Mouse (Mus musculus) hematopoietic stem cell, adult 5-6 weeks (primary cell): Measurements from ENCODE around the gene Myh14. TPM values are rescaled to one million over a fixed set of nuclear protein-coding genes. Genes with fewer than 3 reads are reported as not detected.

Experiments used
- ATAC-seq, 2 experiments: fragments of 125-278 bp in 1 of 2; replicated peaks in 1 of 2; 2 replicates each; pipeline ENCODE4 v1.8.0; 2016 to 2017; ENCODE audit warnings: inconsistent platforms in 2 of 2, mild to moderate bottlenecking in 2 of 2, moderate number of reproducible peaks in 2 of 2, low read depth in 1 of 2, moderate TSS enrichment in 1 of 2; ENCODE audit not compliant: low FRiP score in 2 of 2, poor library complexity in 2 of 2, severe bottlenecking in 2 of 2, insufficient read depth in 1 of 2, low TSS enrichment in 1 of 2
- total RNA-seq: library from RNA; stranded (forward); fragments of 172-1452, 232-1000 nt; gene quantifications from 2 replicates; pipeline ENCODE4 v1.2.3, GENCODE M21; 2017

Gene Myh14
- total RNA-seq, 1 experiment from 2014 or later: 0.10 TPM

DNA sequence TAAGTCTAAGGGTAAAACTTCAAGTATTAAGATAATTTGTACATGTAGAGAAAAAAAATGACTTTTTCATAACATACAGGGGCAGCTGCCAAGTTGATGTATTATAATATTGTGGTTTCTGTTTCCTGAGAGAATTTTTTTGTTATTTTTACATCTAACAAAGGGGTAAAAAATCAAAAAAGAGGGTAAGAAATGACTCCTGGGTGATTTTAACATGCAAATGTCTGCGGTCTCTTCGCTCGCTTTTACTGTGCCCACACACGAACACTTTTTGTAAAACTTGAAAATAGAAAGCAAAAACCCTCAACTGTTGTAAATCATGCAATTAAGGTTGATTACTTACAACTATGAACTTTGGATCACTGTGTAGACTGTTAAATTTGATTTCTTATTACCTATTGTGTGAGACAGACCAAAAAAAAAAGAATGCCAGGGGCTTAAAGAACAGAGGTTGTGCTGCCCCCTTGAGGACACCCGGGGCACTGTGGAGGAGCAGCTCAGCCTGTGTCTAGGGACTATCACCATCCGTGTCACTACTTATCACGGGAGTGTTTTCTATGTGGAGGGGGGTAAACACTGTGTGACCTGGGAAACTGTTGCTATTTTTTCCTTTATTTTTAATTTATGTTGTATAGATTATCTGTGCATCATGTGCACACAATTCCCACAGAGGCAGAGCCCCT lies 23.5 kb downstream of the Myh14 start:
- peak; percentile 25 to 63; a peak in 2 of 4 replicates for ATAC-seq

GRCm38 (mm10) chr7:44645951-44646350 lies 24.7 kb downstream of the Myh14 start:
- ATAC-seq: peak; percentile 12 to 47; a peak in 3 of 4 replicates

GRCm38 (mm10) chr7:44645256-44645655 lies 25.4 kb downstream of the Myh14 start:
- ATAC-seq: no peak

DNA sequence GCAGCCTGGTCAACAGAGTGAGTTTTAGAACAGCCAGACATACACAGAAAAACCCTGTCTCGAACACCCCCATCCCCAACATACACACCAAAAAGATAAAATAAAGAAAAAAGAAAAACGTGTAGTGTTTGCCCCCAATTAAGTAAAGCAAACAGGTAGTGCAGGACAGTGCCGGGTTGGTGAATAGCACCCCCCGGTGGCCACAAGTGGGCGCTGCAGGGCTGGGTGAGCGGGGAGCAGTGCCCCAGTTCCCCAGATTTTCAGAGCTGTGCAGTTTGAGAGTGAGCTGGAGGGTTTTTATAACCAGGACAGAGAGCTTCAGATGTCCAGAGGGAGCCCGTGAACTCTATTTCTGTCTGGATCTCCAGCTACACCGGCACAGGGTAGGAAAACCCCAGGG lies 28.8 kb downstream of the Myh14 start:
- ATAC-seq: peak; percentile 30 to 46; a peak in 1 of 4 replicates

DNA sequence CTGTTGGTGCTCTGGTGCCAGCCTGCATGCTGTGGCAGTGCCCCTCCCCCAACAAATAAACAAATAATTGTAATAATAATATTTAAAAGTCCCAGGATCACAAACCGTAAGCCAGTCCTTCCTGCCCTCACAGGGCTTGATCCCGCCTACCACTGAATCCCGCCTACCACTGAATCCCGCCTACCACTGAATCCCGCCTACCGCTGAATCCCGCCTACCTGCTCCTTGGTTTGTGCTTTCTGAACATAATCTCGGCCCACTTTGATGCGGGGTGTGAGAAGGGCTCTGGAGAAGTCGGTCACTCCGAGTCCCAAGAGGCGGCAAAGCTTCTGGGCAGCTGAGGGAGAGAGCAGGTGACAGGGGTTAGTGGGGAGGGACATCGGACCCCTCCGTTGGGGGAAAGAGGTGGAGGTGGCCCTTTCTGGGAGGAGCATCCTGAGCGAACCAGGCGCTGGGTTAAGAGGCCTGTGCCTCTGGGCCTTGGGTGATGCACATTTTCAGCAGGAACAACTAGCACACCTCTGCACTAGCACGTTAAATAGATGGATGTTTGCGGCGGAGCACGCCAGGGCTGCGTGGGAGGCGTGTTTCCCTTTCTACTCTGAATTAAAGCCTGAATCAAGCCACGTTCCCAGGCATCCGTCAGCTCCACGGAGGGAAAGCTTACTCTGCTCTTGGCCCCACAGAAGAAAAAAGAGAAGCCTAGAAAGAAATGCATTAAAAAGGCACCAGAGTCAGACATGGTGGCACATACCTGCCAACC lies 29.6 kb downstream of the Myh14 start:
- no peak for ATAC-seq

- 0 out of 4 replicates have a peak, but pooled peaks of 1 of the 2 experiments have one; percentile 12 for ATAC-seq
These were observed 32.0 kb downstream of the Myh14 start for GRCm38 (mm10) chr7:44638663-44639062.

DNA sequence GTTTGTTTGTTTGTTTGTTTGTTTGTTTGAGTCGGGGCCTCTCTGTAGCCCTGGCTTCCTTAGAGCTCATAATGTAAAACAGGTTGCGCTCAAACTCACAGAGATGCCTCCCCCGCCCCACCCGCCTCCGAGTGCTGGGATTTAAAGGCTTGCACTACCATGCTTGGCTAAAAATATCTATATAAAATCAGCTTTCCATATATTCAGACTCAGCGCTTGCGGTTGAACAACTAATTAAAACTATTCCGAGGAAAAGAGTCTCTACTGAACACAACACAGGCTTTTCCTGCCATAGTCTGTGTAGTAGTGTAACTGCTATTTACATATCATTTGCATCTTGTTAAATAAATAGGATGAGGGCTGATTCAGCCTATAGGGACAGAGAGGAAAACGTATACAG lies 34.0 kb downstream of the Myh14 start:
- ATAC-seq: no peak

- peak in 1 of 2 experiments; percentile 59; a peak in 1 of 4 replicates for ATAC-seq
These were observed 37.2 kb downstream of the Myh14 start for GRCm38 (mm10) chr7:44633407-44633806.

DNA sequence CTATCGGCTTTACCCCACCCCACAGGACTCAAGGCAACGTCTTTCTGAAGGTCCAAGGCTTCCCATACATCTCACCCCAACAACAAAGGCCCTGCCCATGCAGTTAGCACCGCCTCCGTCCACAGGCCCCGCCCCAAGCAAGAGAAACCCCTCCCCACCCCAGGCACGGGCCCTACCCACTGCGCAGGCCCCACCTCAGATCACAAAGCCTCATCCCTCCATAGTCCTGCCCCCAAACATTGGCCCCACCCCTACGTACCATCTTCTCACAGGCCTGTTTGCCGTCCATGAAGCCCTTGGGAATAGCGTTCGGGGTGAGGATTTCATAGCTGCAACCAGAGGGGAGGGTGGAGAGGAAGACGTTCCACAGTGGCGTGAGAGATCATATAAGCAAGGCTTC lies 38.0 kb downstream of the Myh14 start:
- ATAC-seq: no peak

DNA sequence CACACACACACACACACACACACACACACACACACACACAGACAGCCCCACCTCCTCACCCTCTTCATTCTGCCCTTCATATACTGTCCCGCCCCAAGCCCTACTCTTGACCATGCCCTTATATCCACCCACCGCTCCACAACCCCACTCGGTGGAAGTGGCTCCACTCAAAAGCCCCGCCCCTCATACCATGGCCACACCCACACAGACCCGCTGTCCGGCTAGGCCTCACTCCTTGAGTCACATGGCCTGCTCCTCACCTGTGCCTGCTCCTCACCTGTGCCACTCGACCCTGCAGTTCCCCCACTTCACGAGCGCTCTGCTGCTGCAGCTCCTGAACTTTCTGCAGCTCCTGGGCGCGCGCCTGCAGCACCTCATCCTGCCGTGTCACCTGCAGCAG lies 40.2 kb downstream of the Myh14 start:
- ATAC-seq: no peak

- no peak for ATAC-seq
These were observed 42.1 kb downstream of the Myh14 start for GRCm38 (mm10) chr7:44628402-44629034.

DNA sequence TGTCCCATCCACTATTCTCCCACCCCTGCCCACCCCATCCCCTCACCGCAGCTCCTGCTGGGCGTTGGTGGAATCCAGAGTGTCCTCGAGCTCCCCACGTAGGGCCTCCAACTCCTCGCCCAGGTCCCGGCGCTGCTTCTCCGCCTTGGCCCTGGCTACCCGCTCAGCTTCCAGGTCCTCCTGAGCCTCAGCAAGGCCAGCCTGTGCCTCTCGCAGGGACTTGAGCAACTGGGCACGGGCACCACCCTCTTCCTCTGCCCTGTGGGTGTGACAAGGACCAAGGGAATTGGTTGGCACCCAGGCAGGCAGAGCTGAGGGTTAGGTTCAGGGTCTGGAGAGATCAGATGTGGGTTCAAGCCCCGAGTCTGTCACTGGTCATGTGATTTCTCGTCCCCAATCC lies 43.7 kb downstream of the Myh14 start:
- no peak for ATAC-seq

DNA sequence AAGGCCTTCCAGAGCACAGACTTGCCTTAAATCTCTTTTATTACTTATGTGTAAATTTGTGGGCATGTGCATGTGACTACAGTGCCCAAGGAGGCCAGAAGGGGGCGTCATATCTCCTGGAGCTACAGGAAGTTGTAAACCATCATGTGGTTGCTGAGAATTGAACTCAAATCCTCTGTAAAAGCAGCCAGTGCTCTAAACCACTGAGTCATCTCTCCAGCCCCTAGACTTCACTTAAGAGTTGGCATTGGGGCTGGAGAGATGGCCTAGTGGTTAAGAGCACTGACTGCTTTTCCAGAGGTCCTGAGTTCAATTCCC lies 44.6 kb downstream of the Myh14 start:
- ATAC-seq: no peak

GRCm38 (mm10) chr7:44625241-44626067 lies 45.2 kb downstream of the Myh14 start:
- no peak for ATAC-seq

GRCm38 (mm10) chr7:44624828-44625227 lies 45.8 kb downstream of the Myh14 start:
- ATAC-seq: no peak

GRCm38 (mm10) chr7:44624543-44624826 lies 46.2 kb downstream of the Myh14 start:
- ATAC-seq: no peak

- ATAC-seq: peak; percentile 95 to 98
These were observed 46.7 kb downstream of the Myh14 start for GRCm38 (mm10) chr7:44623714-44624542.
